Mouse (Mus musculus) v-Abl transformed pro-B cells (cell line): ENCODE results near the gene Anapc11.

Source experiments
- in situ Hi-C, 2 experiments: fragments of 400-800 bp; cut with MboI; formaldehyde crosslinking; loops; one replicate each; pipeline ENCODE4 v1.15.1; 2025; ENCODE audit not compliant: unreplicated experiment in 2 of 2

Gene Anapc11

DNA sequence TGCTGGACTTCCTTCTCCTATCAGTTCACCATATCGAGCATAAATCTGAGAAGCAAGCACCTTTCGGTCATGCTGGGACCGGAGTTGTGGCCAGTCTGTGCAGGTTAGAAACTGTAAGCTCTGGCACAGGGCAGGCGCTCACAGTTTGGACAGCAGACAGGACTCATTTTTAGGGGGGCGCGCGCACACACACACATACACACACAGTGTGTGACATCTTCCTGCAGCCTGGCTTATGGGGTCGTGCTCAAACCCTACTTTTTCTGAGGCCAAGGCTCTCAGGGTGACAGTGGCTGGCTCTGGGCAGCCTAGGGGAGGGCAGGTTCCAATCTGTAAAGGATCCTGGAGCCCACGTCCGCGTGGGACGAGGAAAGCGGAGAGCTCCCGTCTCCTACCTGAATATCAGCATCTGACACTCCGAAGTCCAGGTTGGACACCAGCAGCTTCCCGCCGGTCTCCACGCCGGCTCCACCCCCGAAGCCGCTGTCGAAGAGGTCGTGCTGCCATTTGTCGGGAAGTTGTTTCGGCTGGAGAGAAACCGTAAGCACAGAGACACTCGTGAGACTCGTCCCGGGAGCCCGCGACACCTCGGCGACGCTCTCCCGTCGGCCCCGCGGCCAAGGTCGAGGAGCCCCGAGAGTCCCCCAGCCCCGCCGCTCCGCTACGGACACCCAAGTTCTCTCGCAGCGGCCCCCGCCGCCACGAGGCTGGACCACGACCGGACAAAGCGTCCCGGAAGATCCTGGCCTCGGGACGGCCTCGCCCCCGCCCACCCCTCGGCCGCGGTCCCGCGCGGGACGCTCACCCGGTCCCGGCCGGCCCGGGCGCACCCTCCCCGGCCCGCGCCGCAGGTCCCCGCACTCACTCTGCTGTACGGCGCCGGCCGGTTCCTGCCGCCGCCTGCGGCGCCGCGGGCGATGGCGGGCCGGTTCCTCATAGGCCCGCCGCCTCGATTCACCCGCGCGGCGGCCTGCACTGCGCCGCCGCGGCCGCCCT lies 683 bp upstream of the Anapc11 start:
- in situ Hi-C loops = no loop called here

DNA sequence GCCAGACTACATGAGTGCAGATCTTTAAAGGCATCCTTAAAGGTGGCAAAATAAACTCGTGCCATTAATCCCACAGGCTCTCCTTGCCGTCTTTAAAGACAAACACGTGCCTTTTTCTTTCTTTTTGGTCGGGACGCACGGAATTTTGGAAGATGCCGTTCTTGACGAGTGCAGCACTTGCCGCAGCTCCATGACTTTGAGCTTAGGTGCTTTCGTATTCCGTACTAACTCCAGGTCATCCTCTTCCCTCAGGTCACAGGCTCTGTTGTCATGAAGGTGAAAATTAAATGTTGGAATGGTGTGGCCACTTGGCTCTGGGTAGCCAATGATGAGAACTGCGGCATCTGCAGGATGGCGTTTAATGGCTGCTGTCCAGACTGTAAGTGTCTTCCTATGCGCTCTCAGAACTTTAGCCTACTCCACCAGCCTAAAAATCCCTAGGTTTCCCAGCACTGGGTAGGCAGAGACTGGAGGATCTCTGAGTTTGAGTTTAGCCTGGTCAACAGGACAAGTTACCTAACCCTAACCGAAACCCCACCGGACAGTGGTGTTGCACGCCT lies 849 bp downstream of the Anapc11 start:
- in situ Hi-C loops = no loop called here

DNA sequence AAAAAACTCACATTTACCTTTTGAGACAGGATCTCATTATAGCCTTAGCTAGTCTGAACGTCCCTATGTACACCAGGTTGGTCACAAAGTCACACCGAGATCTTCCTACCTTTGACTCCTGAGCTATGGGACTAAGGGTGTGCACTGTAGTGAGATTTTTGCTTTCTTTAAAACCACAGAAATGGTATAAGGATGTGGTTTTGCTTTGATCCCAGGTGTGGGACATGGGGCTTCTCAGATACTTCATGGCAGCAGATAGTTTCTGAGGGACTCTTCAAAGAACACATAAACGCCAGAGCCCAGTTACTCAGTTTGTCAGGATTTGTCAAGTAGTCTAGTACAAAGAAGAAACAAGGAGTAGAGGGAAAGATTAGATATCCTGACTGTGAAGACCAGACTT lies 2.5 kb downstream of the Anapc11 start:
- in situ Hi-C loops = loop anchor here in 1 of 2 experiments (25.0 kb wide), 1 partner anchor 187 kb away; the partner anchor contains the start of genes Dus1l, Gps1 and Rfng

DNA sequence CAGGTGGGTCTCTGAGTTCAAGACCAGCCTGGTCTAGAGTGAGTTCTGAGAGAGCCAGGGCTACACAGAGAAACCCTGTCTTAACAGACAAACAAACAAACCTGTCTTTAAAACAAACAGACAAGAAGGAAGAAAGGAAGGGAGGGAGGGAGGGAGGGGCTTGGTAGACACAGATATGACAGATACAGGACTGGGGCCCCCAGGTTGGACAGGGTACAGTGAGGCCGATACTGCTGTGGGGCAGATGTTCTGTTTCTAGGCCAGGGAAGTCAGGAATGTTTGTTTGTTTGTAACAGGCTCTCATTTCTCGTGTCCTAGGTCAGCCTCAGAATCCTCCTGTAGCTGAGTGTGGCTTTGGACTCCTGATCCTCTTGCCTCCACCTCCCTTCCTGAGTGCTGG lies 5.3 kb downstream of the Anapc11 start:
- in situ Hi-C loops = loop anchor here in 1 of 2 experiments (25.0 kb wide), 1 partner anchor 184 kb away; the partner anchor contains the start of genes Dus1l, Gps1 and Rfng

DNA sequence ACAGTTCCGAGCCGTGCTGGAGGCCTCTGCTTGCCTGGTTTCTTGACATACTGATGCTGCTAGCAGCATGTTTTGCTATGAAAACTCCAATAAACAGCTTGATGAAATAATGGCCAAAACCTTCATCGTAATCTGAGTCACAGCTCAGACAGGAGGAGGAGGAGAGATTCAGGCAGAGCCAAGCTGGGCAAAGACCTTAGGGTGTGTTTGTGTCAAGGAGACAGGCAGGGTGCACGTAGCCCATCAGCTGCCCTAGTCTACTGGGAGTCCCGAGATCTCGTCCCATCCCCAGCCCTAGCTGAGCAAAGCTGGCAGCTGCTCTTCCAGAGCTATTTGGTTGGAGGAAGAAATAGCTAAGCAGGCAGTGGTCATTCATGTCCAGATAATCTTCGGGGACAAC lies 7.4 kb downstream of the Anapc11 start:
- in situ Hi-C loops = loop anchor here in 1 of 2 experiments (25.0 kb wide), 1 partner anchor 182 kb away; the partner anchor contains the start of genes Dus1l, Gps1 and Rfng

DNA sequence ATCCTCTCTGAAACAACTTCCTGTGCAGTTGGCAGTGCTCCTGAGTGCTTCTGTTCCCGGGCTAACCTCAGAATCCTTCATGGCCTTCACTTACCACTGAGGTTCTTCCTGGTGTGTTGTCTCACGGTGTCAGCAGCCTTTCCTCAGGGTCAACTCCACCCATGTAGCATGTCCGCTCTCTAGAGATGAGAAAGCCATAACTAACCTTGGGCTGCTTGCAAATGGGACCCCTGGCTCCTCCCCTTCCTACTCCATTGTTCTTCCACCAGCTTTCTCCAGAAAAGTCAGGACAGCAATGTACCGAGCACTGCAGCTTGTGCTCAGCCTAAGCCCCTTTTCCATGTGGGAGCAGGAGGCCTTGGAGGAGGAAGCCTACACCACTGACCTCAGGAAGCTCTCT lies 8.5 kb downstream of the Anapc11 start:
- in situ Hi-C loops = loop anchor here in 1 of 2 experiments (25.0 kb wide), 1 partner anchor 181 kb away; the partner anchor contains the start of genes Dus1l, Gps1 and Rfng

DNA sequence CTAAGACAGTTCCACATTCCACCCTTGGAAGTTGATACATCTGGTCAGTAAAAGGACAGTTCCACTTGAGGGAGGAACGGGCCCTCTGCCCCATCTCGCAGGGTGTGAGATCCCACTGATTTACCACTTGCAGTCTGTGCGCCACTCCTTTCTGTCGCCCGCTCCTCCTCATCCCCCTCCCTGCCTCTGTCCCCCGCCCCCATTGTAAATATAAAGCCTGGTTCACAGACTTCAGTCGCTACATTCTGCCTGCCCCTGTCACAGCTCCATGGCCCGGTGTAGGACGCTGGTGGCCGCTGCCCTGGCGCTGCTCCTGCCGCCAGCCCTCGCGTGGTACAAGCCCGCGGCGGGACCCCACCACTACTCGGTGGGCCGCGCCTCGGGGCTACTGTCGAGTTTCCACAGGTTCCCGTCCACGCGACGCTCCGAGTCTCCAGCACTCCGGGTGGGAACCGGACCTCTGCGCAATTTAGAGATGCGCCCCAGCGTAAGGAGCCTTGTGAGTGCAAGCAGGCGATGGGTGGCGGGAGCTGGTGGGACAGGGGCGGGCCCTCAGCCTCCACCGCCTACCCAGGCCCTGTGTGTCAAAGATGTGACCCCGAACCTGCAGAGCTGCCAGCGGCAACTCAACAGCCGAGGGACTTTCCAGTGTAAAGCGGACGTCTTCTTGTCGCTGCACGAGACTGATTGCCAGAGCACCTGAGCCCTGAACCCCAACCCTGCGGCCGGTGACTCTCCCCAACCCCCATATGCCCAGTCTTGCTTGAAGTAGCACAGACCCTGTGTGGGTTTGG lies 10.2 kb downstream of the Anapc11 start, which contains the start of gene Npb:
TSS of gene Npb (plus strand) at position 237 of the 794 bp plus-strand sequence.
- in situ Hi-C loops = loop anchor here in 1 of 2 experiments (25.0 kb wide), 1 partner anchor 179 kb away; the partner anchor contains the start of genes Dus1l, Gps1 and Rfng

DNA sequence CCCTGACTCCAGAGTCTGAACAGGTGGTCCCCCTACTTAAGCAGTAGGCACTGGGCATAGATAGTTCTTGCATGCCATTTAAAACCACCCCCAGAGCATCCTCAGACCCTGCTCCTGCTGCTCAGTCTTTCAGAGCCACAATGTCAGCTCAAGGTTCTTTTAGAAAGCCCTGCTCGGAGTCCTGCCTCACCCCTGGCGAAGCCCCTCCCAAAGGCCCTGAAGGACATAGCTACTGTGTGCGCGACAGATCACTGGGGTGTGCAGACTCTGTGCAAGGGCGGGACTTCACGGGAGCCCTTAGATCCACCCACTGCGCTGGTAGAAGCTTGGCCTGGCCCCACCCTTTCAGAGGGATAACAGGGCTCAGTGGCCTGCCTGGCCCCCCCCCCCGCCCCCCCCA lies 11.0 kb downstream of the Anapc11 start:
- in situ Hi-C loops = loop anchor here in 1 of 2 experiments (25.0 kb wide), 1 partner anchor 178 kb away; the partner anchor contains the start of genes Dus1l, Gps1 and Rfng

DNA sequence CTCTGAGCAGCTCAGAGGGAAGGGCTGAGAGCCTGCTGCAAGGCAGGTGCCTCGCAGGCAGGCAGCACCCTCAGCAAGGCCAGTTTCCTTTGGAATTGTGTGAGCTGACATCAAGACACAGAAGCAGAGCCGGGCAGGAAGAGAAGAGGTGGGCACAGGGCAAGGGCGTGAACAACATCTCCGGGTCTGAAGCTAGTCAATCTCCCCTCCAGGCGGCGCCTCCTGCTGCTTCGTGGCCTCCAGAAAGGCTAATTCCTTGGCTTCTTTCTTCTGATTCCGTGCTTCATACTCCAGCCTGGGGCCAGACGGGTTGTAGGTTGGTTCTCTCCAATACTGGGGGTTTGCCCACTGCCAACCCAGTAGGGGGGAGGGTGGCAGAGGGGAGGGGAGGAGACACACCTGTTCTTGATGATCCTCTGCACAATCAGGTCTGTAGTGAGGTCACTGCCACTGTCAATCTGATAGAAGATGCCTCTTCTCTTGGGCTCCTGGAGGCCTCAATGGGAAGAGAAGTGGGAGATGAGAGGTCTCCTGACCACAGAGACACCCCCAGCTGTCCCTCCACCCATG lies 12.3 kb downstream of the Anapc11 start:
- in situ Hi-C loops = loop anchor here in 1 of 2 experiments (25.0 kb wide), 1 partner anchor 177 kb away; the partner anchor contains the start of genes Dus1l, Gps1 and Rfng

DNA sequence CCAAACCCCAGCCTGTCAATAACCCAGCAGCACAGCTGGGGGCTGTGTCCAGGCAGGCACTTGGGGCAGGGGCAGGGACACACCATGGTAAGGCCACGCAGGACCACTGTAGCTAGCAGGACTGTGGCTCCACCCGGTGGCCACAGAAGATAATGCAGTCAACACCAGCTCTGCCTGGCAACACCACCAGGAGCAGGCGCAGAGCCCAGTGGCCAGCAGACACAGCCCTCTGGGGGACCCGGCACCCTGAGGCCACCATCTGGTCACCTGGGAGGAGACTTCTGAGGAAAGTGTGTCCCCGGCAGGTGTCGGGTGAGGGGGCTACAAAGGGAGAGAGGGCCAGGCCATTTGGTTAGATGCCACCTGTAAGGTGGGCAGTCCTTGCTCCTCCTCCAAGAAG lies 14.5 kb downstream of the Anapc11 start:
- in situ Hi-C loops = loop anchor here in 1 of 2 experiments (25.0 kb wide), 1 partner anchor 175 kb away; the partner anchor contains the start of genes Dus1l, Gps1 and Rfng

DNA sequence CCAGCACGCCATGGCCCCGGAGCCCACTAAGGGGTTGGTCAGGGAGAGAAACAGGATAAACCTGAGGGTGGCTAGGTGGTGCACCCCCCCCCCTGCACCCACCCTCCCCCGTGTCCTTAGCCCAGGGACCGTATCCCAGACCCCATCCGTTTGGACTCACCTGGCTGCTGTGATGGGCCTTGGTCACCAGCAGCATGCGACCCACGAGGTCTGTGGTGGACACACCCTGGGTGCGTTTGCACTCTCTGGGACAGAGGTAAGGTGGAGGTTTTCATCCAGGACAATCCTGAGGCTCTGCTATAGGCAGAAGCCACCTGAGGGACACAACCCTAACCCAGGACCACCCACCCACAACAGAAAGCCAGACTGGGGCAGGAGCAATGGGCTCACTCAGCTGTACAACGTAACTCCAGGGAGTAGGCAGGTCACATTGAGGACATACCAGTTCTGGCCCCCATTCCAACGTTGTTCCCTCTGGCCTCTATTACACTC lies 15.3 kb downstream of the Anapc11 start:
- in situ Hi-C loops = loop anchor here in 1 of 2 experiments (25.0 kb wide), 1 partner anchor 174 kb away; the partner anchor contains the start of genes Dus1l, Gps1 and Rfng

DNA sequence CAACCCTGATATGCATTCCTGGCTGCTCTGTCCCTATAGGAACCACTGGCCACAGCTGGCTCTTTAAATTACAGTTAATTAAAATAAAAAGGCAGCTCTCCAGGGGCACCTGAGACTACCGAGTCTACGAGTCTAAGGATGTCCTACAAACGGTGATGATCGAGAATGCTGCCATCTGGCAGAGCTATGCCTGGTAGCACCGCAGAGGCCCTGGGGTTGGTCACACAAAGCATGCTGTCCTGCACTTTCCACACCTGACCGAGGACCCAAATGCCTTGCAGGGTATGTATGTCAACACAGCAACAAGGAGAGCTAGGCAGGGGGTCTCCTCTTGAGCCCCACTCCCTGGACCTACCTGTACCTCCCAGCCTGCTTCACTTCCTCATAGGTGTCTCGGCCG lies 15.8 kb downstream of the Anapc11 start:
- in situ Hi-C loops = loop anchor here in 1 of 2 experiments (25.0 kb wide), 1 partner anchor 173 kb away; the partner anchor contains the start of genes Dus1l, Gps1 and Rfng

DNA sequence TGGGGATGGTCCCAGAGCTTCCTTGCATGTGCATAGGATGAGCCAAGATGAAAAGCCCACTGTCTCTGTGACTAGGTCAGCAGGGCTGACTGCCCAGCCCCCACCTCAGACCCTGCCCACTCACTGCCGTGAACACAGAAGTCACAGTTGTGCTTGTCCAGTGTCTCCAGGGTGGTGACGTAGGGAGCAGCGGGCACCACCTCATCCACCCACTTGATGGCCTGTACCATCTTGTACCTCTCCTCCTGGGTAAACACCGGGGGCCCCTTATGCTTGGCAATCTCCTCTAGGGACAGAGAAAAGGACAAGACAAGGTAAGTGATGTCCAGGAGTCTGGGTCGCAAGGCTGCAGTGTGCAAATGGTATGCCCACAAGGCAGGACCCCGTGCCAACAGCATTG lies 16.9 kb downstream of the Anapc11 start:
- in situ Hi-C loops = loop anchor here (5.0 to 25.0 kb wide), 4 partner anchors 33 to 172 kb away; partner anchors contain the start of genes Arhgdia (in 1 of the 2), Dus1l (in 1 of the 2), Gps1 (in 1 of the 2) and Rfng (in 1 of the 2)

DNA sequence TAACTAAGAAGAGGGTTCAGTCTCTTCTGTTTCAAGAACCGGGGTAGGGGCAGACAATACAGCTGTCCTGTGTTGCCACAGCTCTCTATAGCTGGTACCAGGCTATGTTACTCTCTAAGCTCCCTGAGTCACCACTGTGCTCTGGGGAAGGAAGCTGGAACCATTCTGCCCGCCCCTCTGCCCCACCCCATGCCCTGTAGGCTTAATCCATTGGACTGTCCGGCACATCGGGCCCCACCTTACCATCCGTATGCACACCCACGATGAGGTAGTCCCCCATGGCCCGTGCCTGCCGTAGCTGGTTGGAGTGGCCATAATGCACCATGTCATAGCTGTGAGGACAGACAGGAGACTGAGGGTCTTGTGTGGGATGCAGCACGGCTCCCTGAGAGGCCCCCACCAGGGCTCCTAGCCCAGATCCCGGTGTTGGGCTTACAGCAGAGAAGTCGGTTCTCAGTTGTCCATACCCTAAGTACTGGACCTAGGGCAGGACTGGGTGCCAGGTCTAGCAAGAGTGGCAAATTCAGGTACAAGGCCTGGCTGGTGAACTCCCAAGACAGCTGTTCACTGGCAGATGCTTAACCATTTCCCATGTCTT lies 17.5 kb downstream of the Anapc11 start:
- in situ Hi-C loops = loop anchor here (5.0 to 25.0 kb wide), 4 partner anchors 33 to 172 kb away; partner anchors contain the start of genes Arhgdia (in 1 of the 2), Dus1l (in 1 of the 2), Gps1 (in 1 of the 2) and Rfng (in 1 of the 2)

DNA sequence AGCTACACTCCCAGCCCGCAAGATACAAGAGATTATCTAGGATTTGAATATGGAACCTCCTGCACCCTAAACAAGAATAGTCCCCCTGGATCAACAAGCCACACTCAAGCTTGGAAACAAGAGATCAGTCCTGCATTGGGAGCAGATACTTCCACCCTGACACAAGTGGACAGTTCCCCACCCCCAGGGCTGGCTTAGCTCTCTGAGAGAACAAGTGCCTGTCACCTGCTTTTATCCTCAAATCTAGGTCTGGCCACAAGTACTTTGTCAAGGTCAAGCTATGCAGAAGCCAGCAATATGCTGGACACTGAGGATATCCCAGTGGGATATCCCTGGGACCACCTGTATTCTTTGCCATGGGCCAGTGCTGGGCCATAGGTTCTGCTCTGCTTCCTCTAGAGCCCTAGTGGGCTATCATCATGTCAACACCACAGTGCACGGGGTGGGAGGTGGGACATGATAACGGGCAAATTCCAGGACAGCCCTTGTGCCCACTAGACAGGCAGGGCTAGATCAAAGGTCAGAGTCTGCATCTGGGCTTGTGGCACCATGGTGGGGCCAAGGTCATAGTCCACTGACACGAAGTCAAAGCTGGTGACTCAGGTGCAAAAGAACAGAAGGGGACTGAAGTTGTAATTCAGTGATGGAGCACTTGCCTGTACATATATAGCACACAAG lies 18.5 kb downstream of the Anapc11 start:
- in situ Hi-C loops = loop anchor here (5.0 to 25.0 kb wide), 4 partner anchors 34 to 171 kb away; partner anchors contain the start of genes Arhgdia (in 1 of the 2), Dus1l (in 1 of the 2), Gps1 (in 1 of the 2) and Rfng (in 1 of the 2)

DNA sequence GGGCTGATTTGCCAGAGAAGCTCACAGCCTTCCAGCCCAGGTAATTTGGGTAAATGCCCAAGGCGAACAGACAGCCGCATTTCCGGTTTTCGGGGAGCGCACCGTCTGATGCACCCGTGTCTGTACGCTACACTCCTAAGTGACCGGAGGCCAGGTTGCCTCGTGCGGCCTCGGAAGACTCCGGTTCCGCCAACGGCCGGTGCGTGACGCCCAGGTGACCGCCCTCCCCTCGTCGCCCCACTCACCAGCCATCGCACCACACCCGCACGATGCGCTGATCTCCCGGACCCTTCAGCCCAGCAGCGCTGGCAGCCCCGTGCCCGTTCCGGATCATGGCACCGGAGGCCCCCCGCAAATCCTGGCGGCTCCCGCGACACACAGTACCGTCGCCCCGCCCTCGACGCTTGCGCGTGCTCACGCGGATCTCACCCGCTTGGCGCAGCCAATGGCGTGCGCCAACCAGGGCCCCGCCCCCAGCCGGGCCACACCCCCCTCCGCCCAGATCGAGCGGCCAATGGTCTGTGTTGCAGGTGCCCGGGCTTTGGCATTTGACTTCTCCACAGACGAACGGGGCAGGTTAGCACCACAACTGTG lies 19.4 kb downstream of the Anapc11 start, which contains the start of gene Pcyt2:
TSS of gene Pcyt2 (minus strand) at position 418 of the 594 bp plus-strand sequence.
- in situ Hi-C loops = loop anchor here (5.0 to 25.0 kb wide), 4 partner anchors 35 to 170 kb away; partner anchors contain the start of genes Arhgdia (in 1 of the 2), Dus1l (in 1 of the 2), Gps1 (in 1 of the 2) and Rfng (in 1 of the 2)
